Mouse (Mus musculus) ES-Bruce4 (cell line): ENCODE data around the gene Pxt1.

Experiments
- CTCF ChIP-seq: IDR thresholded peaks from one replicate; pipeline ENCODE4 v1.8.1; 2011; ENCODE audit warnings: low read depth, low read length
- EP300 ChIP-seq: IDR thresholded peaks from 2 replicates; pipeline ENCODE4 v1.6.1; 2011; ENCODE audit warnings: low read depth, low read length; ENCODE audit not compliant: insufficient read depth
- POLR2A ChIP-seq: IDR thresholded peaks from one replicate; pipeline ENCODE4 v1.8.1; 2011; ENCODE audit warnings: low read length; ENCODE audit not compliant: insufficient read depth

DNA sequence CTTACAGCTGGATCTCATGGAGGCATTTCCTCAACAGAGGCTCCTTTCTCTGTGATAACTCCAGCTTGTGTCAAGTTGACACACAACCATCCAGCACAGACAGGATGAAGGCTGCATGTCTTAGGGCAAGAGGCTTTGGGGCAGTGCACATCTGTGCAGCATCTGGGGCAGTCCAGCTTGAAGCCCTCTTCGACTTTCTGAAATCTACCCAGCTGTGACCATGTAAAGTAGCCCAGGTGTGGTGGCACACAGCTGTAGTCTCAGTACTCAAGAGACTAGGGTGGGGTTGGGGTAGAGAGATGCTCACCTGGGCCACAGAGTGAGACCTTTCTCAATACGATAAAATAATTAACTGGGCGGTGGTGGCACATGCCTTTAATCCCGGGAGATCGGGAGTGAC lies 45.8 kb downstream of the Pxt1 start:
- TF ChIP-seq EP300 (no peak), CTCF (no peak), POLR2A (no peak)
